Mouse (Mus musculus) bone marrow macrophage, adult 2 months (primary cell): ENCODE results near the gene Olfr1086. TPM values are rescaled to one million over a fixed set of nuclear protein-coding genes. Genes with fewer than 3 reads are reported as not detected.
"Not testable (repeated sequence)": the region's sequence is repeated elsewhere in the genome, so short reads cannot be mapped to it uniquely, and the experiment has no call there.

ENCODE experiments used
- H3K27ac ChIP-seq: 2 replicates; pipeline ENCODE4 v1.5.1; 2012; ENCODE audit warnings: low read depth, low read length; ENCODE audit not compliant: insufficient read depth
- H3K4me1 ChIP-seq: 2 replicates; pipeline ENCODE4 v1.6.1; 2012; ENCODE audit warnings: low read length; ENCODE audit not compliant: control insufficient read depth, insufficient read depth
- H3K4me3 ChIP-seq: 2 replicates; pipeline ENCODE4 v1.5.1; 2012; ENCODE audit warnings: mild to moderate bottlenecking, low read length, moderate library complexity; ENCODE audit not compliant: insufficient read depth
- CTCF ChIP-seq: IDR thresholded peaks from 2 replicates; pipeline ENCODE4 v1.5.1; 2012; ENCODE audit warnings: low read depth, mild to moderate bottlenecking, low read length, moderate library complexity
- POLR2A ChIP-seq: IDR thresholded peaks from 2 replicates; pipeline ENCODE4 v1.6.1; 2012; ENCODE audit warnings: mild to moderate bottlenecking, low read depth, low read length, borderline replicate concordance
- polyA plus RNA-seq: library from polyadenylated mRNA; stranded (reverse); fragments of >200 nt; gene quantifications from 2 replicates; pipeline ENCODE4 v1.2.4, GENCODE M21; 2012; ENCODE audit not compliant: missing spikeins, insufficient read depth, insufficient read length

Gene Olfr1086
- polyA plus RNA-seq: not detected in 2 replicates

GRCm38 (mm10) chr2:86679992-86680391, at the start of gene Olfr1086:
Olfr1086 (minus strand) TSS chr2:86680092.
- no peak for TF ChIP-seq CTCF
- no peak for TF ChIP-seq POLR2A
- no peak within 1 kb of the TSS for H3K27ac ChIP-seq
- no peaks in the 10 kb centered on the region for H3K4me1 ChIP-seq
- H3K4me3 ChIP-seq: no peak within 1 kb of the TSS

- H3K4me1 ChIP-seq: no peaks in the 10 kb centered on the region
- TF ChIP-seq CTCF (no peak), POLR2A (no peak)
- H3K27ac ChIP-seq: no peak within 1 kb of the TSS
- no peak within 1 kb of the TSS for H3K4me3 ChIP-seq
These were observed 18.4 kb upstream of the Olfr1086 start, which contains the start of gene Olfr1087 for GRCm38 (mm10) chr2:86698295-86698694. Olfr1087 (minus strand) TSS chr2:86698395.

- Histone ChIP-seq H3K27ac (no peak within 1 kb of the TSS), H3K4me1 (no peaks in the 10 kb centered on the region), H3K4me3 (no peak within 1 kb of the TSS)
- TF ChIP-seq CTCF (no peak), POLR2A (no peak)
These were observed 18.0 kb downstream of the Olfr1086 start, which contains the start of gene Olfr1085 for GRCm38 (mm10) chr2:86661919-86662318. Olfr1085 (minus strand) TSS chr2:86662019.

- not testable (repeated sequence) for H3K27ac ChIP-seq, H3K4me3 ChIP-seq, H3K4me1 ChIP-seq
These were observed 40.3 kb downstream of the Olfr1086 start, which contains the start of gene Olfr1084 for GRCm38 (mm10) chr2:86639625-86640024. Olfr1084 (minus strand) TSS chr2:86639725.

Other genes starting within 250 kb of the Olfr1086 start
- gene Olfr1065, start 229.5 kb downstream of the Olfr1086 start, polyA plus RNA-seq: not detected in 2 replicates
- gene Olfr1066, start 223.8 kb downstream of the Olfr1086 start, polyA plus RNA-seq: not detected in 2 replicates
- gene Olfr228, start 192.7 kb downstream of the Olfr1086 start, polyA plus RNA-seq: not detected in 2 replicates
- gene Olfr1076, start 171.6 kb downstream of the Olfr1086 start, polyA plus RNA-seq: not detected in 2 replicates
- not detected in 2 replicates for gene Olfr1079, start 137.6 kb downstream of the Olfr1086 start, polyA plus RNA-seq
- 0.84 TPM in 1 of 2 replicates, not detected in the other for gene Olfr1080, start 121.9 kb downstream of the Olfr1086 start, polyA plus RNA-seq
- gene Olfr1082, start 81.1 kb downstream of the Olfr1086 start, polyA plus RNA-seq: not detected in 2 replicates
- not detected in 2 replicates for gene Olfr1084, start 40.4 kb downstream of the Olfr1086 start, polyA plus RNA-seq
- 0.16 TPM in 1 of 2 replicates, not detected in the other for gene Olfr1085, start 18.1 kb downstream of the Olfr1086 start, polyA plus RNA-seq
- not detected in 2 replicates for gene Olfr1087, start 18.3 kb upstream of the Olfr1086 start, polyA plus RNA-seq
- gene Olfr1089, start 53.6 kb upstream of the Olfr1086 start, polyA plus RNA-seq: not detected in 2 replicates
- gene Olfr1090, start 78.9 kb upstream of the Olfr1086 start, polyA plus RNA-seq: 0.63 TPM in 1 of 2 replicates, not detected in the other
- gene Olfr1093, start 102.4 kb upstream of the Olfr1086 start, polyA plus RNA-seq: not detected in 2 replicates
- gene Olfr141, start 129.9 kb upstream of the Olfr1086 start, polyA plus RNA-seq: not detected in 2 replicates
- not detected in 2 replicates for gene Olfr1094, start 144.6 kb upstream of the Olfr1086 start, polyA plus RNA-seq
- not detected in 2 replicates for gene Olfr1095, start 171.6 kb upstream of the Olfr1086 start, polyA plus RNA-seq
- gene Gm13723, start 194.7 kb upstream of the Olfr1086 start, polyA plus RNA-seq: not detected in 2 replicates
- 0.17 TPM in 1 of 2 replicates, not detected in the other for gene Olfr1097, start 212.1 kb upstream of the Olfr1086 start, polyA plus RNA-seq
- not detected in 2 replicates for gene Olfr1098, start 244.5 kb upstream of the Olfr1086 start, polyA plus RNA-seq